Mouse (Mus musculus): ENCODE results near the gene Tigd3.

GRCm38 (mm10) chr19:5889211-5889610, 4.7 kb downstream of the Tigd3 start:
- TF ChIP-seq CTCF (IDR thresholded peaks at IDR 0.05; ENCODE audit: insufficient read depth, low read length) (no peak), POLR2A (IDR thresholded peaks at IDR 0.05; ENCODE audit: borderline replicate concordance, extremely low read depth, low read depth, low read length) (no peak)

All from lung, adult 2 months (tissue).